Mouse (Mus musculus) midbrain, embryonic 15.5 days (tissue): ENCODE measurements around the gene Gtf2a1. TPM values are rescaled to one million over a fixed set of nuclear protein-coding genes. Genes with fewer than 3 reads are reported as not detected.

Source experiments
- ATAC-seq: fragments of 200-750 bp; cut with Nextera tagmentation; replicated peaks from 2 replicates; pipeline ENCODE4 v1.8.0; 2017; ENCODE audit warnings: moderate TSS enrichment
- H3K27ac ChIP-seq: fragments of 300-500 bp; sonication (generic); 2 replicates; pipeline ENCODE4 v1.5.1; 2015; ENCODE audit warnings: mild to moderate bottlenecking, inconsistent platforms
- H3K27me3 ChIP-seq: fragments of 300-500 bp; sonication (generic); replicated peaks from 2 replicates; pipeline ENCODE4 v1.6.1; 2015; ENCODE audit warnings: inconsistent platforms
- H3K36me3 ChIP-seq: fragments of 300-500 bp; sonication (generic); replicated peaks from 2 replicates; pipeline ENCODE4 v1.6.1; 2015; ENCODE audit warnings: inconsistent platforms
- H3K4me1 ChIP-seq: fragments of 300-500 bp; sonication (generic); 2 replicates; pipeline ENCODE4 v1.6.1; 2015; ENCODE audit warnings: inconsistent platforms
- H3K4me2 ChIP-seq: fragments of 300-500 bp; sonication (generic); 2 replicates; pipeline ENCODE4 v1.6.1; 2015; ENCODE audit warnings: inconsistent platforms, mild to moderate bottlenecking, moderate library complexity
- H3K4me3 ChIP-seq: fragments of 300-500 bp; sonication (generic); 2 replicates; pipeline ENCODE4 v1.5.1; 2015; ENCODE audit warnings: mild to moderate bottlenecking, inconsistent platforms
- H3K9ac ChIP-seq: fragments of 300-500 bp; sonication (generic); 2 replicates; pipeline ENCODE4 v1.6.1; 2015; ENCODE audit warnings: mild to moderate bottlenecking, inconsistent platforms
- H3K9me3 ChIP-seq: fragments of 300-500 bp; sonication (generic); 2 replicates; pipeline ENCODE4 v1.6.1; 2016; ENCODE audit warnings: inconsistent platforms
- WGBS: fragments of 180-500 bp; shearing (Covaris S2); methylation state at CpG from one replicate; pipeline ENCODE4 v1.1.7; 2015; ENCODE audit warnings: mixed read lengths; 5-methylcytosine and 5-hydroxymethylcytosine counted together
- polyA plus RNA-seq: library from polyadenylated mRNA; unstranded; fragments of >200 nt; fragmentation: Nextera tagmentation; extraction: Ambion mirVana; gene quantifications from 2 replicates; pipeline ENCODE4 v1.2.1, GENCODE M21; 2015

Gtf2a1 gene
- polyA plus RNA-seq, result 60.5 and 65.8 TPM in 2 replicates

GRCm38 (mm10) chr12:91589847-91590690 is at the start of gene Gtf2a1:
Gene Gtf2a1, minus strand, starts transcription at chr12:91590487.
- WGBS, result under 1% methylated on average over 53 of the region's 99 CpGs
- ATAC-seq, result peak; percentile 84

GRCm38 (mm10) chr12:91638351-91638750 is 48.1 kb upstream of the Gtf2a1 start:
- peaks cover 15% of the 10 kb centered on the region for H3K4me1 ChIP-seq
- no peak overlapping the region for H3K4me2 ChIP-seq
- no peaks in the 10 kb centered on the region for H3K36me3 ChIP-seq
- no peak overlapping the region for H3K27ac ChIP-seq
- H3K9me3 ChIP-seq, result no peaks in the 10 kb centered on the region
- H3K27me3 ChIP-seq, result no peaks in the 10 kb centered on the region
- 81% methylated on average over 3 of the region's 3 CpGs for WGBS
- H3K4me3 ChIP-seq, result no peak overlapping the region
- no peak overlapping the region for H3K9ac ChIP-seq
- ATAC-seq, result no peak

More at GRCm38 (mm10) chr12:91589847-91590690, at the start of gene Gtf2a1:
- H3K27ac ChIP-seq, result peak within 1 kb of the TSS; percentile 100
- peak within 1 kb of the TSS; percentile 76 for H3K4me2 ChIP-seq
- H3K27me3 ChIP-seq, result no peaks in the 10 kb centered on the region
- H3K4me1 ChIP-seq, result peaks cover 20% of the 10 kb centered on the region
- H3K36me3 ChIP-seq, result peaks cover 3% of the 10 kb centered on the region
- H3K9me3 ChIP-seq, result no peaks in the 10 kb centered on the region
- H3K4me3 ChIP-seq, result peak within 1 kb of the TSS; percentile 96
- peak within 1 kb of the TSS; percentile 100 for H3K9ac ChIP-seq

- no peak overlapping the region for H3K4me3 ChIP-seq
- ATAC-seq, result no peak
- H3K9ac ChIP-seq, result no peak overlapping the region
- H3K36me3 ChIP-seq, result no peaks in the 10 kb centered on the region
- H3K4me2 ChIP-seq, result no peak overlapping the region
- 72% methylated on average over 12 of the region's 12 CpGs for WGBS
- H3K4me1 ChIP-seq, result peaks cover 11% of the 10 kb centered on the region
- no peaks in the 10 kb centered on the region for H3K27me3 ChIP-seq
- no peak overlapping the region for H3K27ac ChIP-seq
- no peaks in the 10 kb centered on the region for H3K9me3 ChIP-seq
Observed at GRCm38 (mm10) chr12:91637136-91637909, 47.0 kb upstream of the Gtf2a1 start.

- Histone ChIP-seq H3K27ac (no peak overlapping the region), H3K4me2 (no peak overlapping the region), H3K4me1 (no peaks in the 10 kb centered on the region), H3K27me3 (no peaks in the 10 kb centered on the region), H3K9ac (no peak overlapping the region), H3K9me3 (no peaks in the 10 kb centered on the region), H3K36me3 (no peaks in the 10 kb centered on the region), H3K4me3 (no peak overlapping the region)
- 72% methylated on average over 5 of the region's 5 CpGs for WGBS
- no peak for ATAC-seq
Observed at GRCm38 (mm10) chr12:91626482-91626881, 36.2 kb upstream of the Gtf2a1 start.

- no peaks in the 10 kb centered on the region for H3K27me3 ChIP-seq
- no peaks in the 10 kb centered on the region for H3K4me1 ChIP-seq
- no peak overlapping the region for H3K4me3 ChIP-seq
- no peak overlapping the region for H3K27ac ChIP-seq
- H3K36me3 ChIP-seq, result no peaks in the 10 kb centered on the region
- no peak overlapping the region for H3K4me2 ChIP-seq
- ATAC-seq, result no peak
- no peaks in the 10 kb centered on the region for H3K9me3 ChIP-seq
- WGBS, result 65% methylated on average over 1 of the region's 1 CpGs
- H3K9ac ChIP-seq, result no peak overlapping the region
Observed at GRCm38 (mm10) chr12:91625013-91625412, 34.7 kb upstream of the Gtf2a1 start.

- H3K27ac ChIP-seq, result no peak overlapping the region
- ATAC-seq, result no peak
- WGBS, result 77% methylated on average over 5 of the region's 5 CpGs
Observed at GRCm38 (mm10) chr12:91609425-91609824, 19.1 kb upstream of the Gtf2a1 start.

GRCm38 (mm10) chr12:91607678-91608077 is 17.4 kb upstream of the Gtf2a1 start:
- no peaks in the 10 kb centered on the region for H3K36me3 ChIP-seq
- no peak overlapping the region for H3K27ac ChIP-seq
- H3K9me3 ChIP-seq, result no peaks in the 10 kb centered on the region
- 31% methylated on average over 7 of the region's 7 CpGs for WGBS
- no peaks in the 10 kb centered on the region for H3K27me3 ChIP-seq
- H3K4me1 ChIP-seq, result no peaks in the 10 kb centered on the region
- H3K4me2 ChIP-seq, result no peak overlapping the region
- no peak overlapping the region for H3K9ac ChIP-seq
- ATAC-seq, result no peak
- H3K4me3 ChIP-seq, result no peak overlapping the region

More at GRCm38 (mm10) chr12:91609425-91609824, 19.1 kb upstream of the Gtf2a1 start:
- Histone ChIP-seq H3K4me3 (no peak overlapping the region), H3K4me1 (no peaks in the 10 kb centered on the region), H3K4me2 (no peak overlapping the region), H3K9me3 (no peaks in the 10 kb centered on the region), H3K27me3 (no peaks in the 10 kb centered on the region), H3K36me3 (no peaks in the 10 kb centered on the region), H3K9ac (no peak overlapping the region)

- WGBS, result 86% methylated on average over 13 of the region's 13 CpGs
- H3K4me2 ChIP-seq, result no peak overlapping the region
- no peaks in the 10 kb centered on the region for H3K27me3 ChIP-seq
- ATAC-seq, result no peak
- H3K9ac ChIP-seq, result no peak overlapping the region
- no peak overlapping the region for H3K4me3 ChIP-seq
- H3K9me3 ChIP-seq, result no peaks in the 10 kb centered on the region
- no peaks in the 10 kb centered on the region for H3K4me1 ChIP-seq
- H3K27ac ChIP-seq, result no peak overlapping the region
- no peaks in the 10 kb centered on the region for H3K36me3 ChIP-seq
Observed at GRCm38 (mm10) chr12:91606651-91607050, 16.4 kb upstream of the Gtf2a1 start.

GRCm38 (mm10) chr12:91604600-91604999 is 14.3 kb upstream of the Gtf2a1 start:
- Histone ChIP-seq H3K4me2 (no peak overlapping the region), H3K9ac (no peak overlapping the region), H3K9me3 (no peaks in the 10 kb centered on the region), H3K4me1 (no peaks in the 10 kb centered on the region), H3K27me3 (no peaks in the 10 kb centered on the region), H3K36me3 (no peaks in the 10 kb centered on the region), H3K4me3 (no peak overlapping the region), H3K27ac (no peak overlapping the region)
- WGBS, result 88% methylated on average over 6 of the region's 6 CpGs
- no peak for ATAC-seq

GRCm38 (mm10) chr12:91592128-91592527 is 1.8 kb upstream of the Gtf2a1 start:
- no peak for ATAC-seq

GRCm38 (mm10) chr12:91591191-91591590 is 904 bp upstream of the Gtf2a1 start:
- H3K4me2 ChIP-seq, result peak overlapping the region; percentile 76

More at GRCm38 (mm10) chr12:91592128-91592527, 1.8 kb upstream of the Gtf2a1 start:
- Histone ChIP-seq H3K27me3 (no peaks in the 10 kb centered on the region), H3K27ac (no peak overlapping the region), H3K4me3 (no peak overlapping the region), H3K36me3 (no peaks in the 10 kb centered on the region), H3K9me3 (no peaks in the 10 kb centered on the region), H3K4me1 (peaks cover 13% of the 10 kb centered on the region), H3K4me2 (no peak overlapping the region), H3K9ac (no peak overlapping the region)
- 98% methylated on average over 3 of the region's 3 CpGs for WGBS

GRCm38 (mm10) chr12:91590716-91591115 is 429 bp upstream of the Gtf2a1 start:
- WGBS, result 20% methylated on average over 6 of the region's 6 CpGs
- no peaks in the 10 kb centered on the region for H3K27me3 ChIP-seq
- no peaks in the 10 kb centered on the region for H3K9me3 ChIP-seq
- peak overlapping the region; percentile 100 for H3K27ac ChIP-seq
- H3K36me3 ChIP-seq, result no peaks in the 10 kb centered on the region; the same call in 1 of the 2 replicates
- H3K4me2 ChIP-seq, result peak overlapping the region; percentile 76
- peak overlapping the region; percentile 76 for H3K9ac ChIP-seq
- ATAC-seq, result no peak
- H3K4me1 ChIP-seq, result peaks cover 20% of the 10 kb centered on the region
- peak overlapping the region; percentile 96 for H3K4me3 ChIP-seq

More at GRCm38 (mm10) chr12:91591191-91591590, 904 bp upstream of the Gtf2a1 start:
- H3K9me3 ChIP-seq, result no peaks in the 10 kb centered on the region
- H3K9ac ChIP-seq, result peak overlapping the region; percentile 76
- peak overlapping the region; percentile 100; the same call in 1 of the 2 replicates for H3K27ac ChIP-seq
- WGBS, result 35% methylated on average over 1 of the region's 1 CpGs
- no peaks in the 10 kb centered on the region for H3K27me3 ChIP-seq
- no peak for ATAC-seq
- H3K4me3 ChIP-seq, result peak overlapping the region; percentile 96
- H3K4me1 ChIP-seq, result peaks cover 20% of the 10 kb centered on the region
- H3K36me3 ChIP-seq, result no peaks in the 10 kb centered on the region
